Mouse (Mus musculus): Measurements from ENCODE around the gene 1700029P11Rik. TPM values are rescaled to one million over a fixed set of nuclear protein-coding genes. Genes with fewer than 3 reads are reported as not detected.

1700029P11Rik gene
- polyA plus RNA-seq, 1 experiment from 2014 or later = not detected

GRCm38 (mm10) chr15:81939774-81940173 lies 40.6 kb upstream of the 1700029P11Rik start:
- 88% methylated on average over 4 of the region's 4 CpGs for WGBS
- H3K27me3 ChIP-seq (ENCODE audit: control insufficient read depth, insufficient read depth, low read length) = no peaks in the 10 kb centered on the region
- H3K4me2 ChIP-seq (ENCODE audit: low read depth) = no peak overlapping the region
- H3K9ac ChIP-seq (ENCODE audit: low read length) = no peak overlapping the region
- ATAC-seq (ENCODE audit: insufficient read depth, low FRiP score, low TSS enrichment) = no peak
- no peak overlapping the region for H3K27ac ChIP-seq (ENCODE audit: low read depth, low read length)
- H3K4me1 ChIP-seq (ENCODE audit: control insufficient read depth, insufficient read depth, low read length) = peaks cover 19% of the 10 kb centered on the region
- no peaks in the 10 kb centered on the region for H3K36me3 ChIP-seq (ENCODE audit: control insufficient read depth, insufficient read depth, low read length)
- H3K4me3 ChIP-seq (ENCODE audit: low read depth, low read length) = no peak overlapping the region
- DNase-seq (ENCODE audit: low spot score) = no peak
- no peaks in the 10 kb centered on the region for H3K9me3 ChIP-seq (ENCODE audit: control insufficient read depth, low read length)

- 90% methylated on average over 5 of the region's 5 CpGs for WGBS
- DNase-seq (ENCODE audit: low spot score) (no peak), ATAC-seq (ENCODE audit: insufficient read depth, low FRiP score, low TSS enrichment) (no peak)
- H3K4me2 ChIP-seq (ENCODE audit: low read depth) = no peak overlapping the region
- no peak overlapping the region for H3K9ac ChIP-seq (ENCODE audit: low read length)
- no peak overlapping the region for H3K4me3 ChIP-seq (ENCODE audit: low read depth, low read length)
- peaks cover 19% of the 10 kb centered on the region for H3K4me1 ChIP-seq (ENCODE audit: control insufficient read depth, insufficient read depth, low read length)
- no peak overlapping the region for H3K27ac ChIP-seq (ENCODE audit: low read depth, low read length)
- H3K36me3 ChIP-seq (ENCODE audit: control insufficient read depth, insufficient read depth, low read length) = no peaks in the 10 kb centered on the region
- H3K27me3 ChIP-seq (ENCODE audit: control insufficient read depth, insufficient read depth, low read length) = no peaks in the 10 kb centered on the region
- no peaks in the 10 kb centered on the region for H3K9me3 ChIP-seq (ENCODE audit: control insufficient read depth, low read length)
Measured at GRCm38 (mm10) chr15:81940219-81940618, 40.1 kb upstream of the 1700029P11Rik start.

GRCm38 (mm10) chr15:81941010-81941409 lies 39.3 kb upstream of the 1700029P11Rik start:
- no peak overlapping the region for H3K4me2 ChIP-seq (ENCODE audit: low read depth)
- 93% methylated on average over 2 of the region's 2 CpGs for WGBS
- no peak overlapping the region for H3K4me3 ChIP-seq (ENCODE audit: low read depth, low read length)
- no peak overlapping the region for H3K27ac ChIP-seq (ENCODE audit: low read depth, low read length)
- no peaks in the 10 kb centered on the region for H3K36me3 ChIP-seq (ENCODE audit: control insufficient read depth, insufficient read depth, low read length)
- ATAC-seq (ENCODE audit: insufficient read depth, low FRiP score, low TSS enrichment) (no peak), DNase-seq (ENCODE audit: low spot score) (no peak)
- H3K27me3 ChIP-seq (ENCODE audit: control insufficient read depth, insufficient read depth, low read length) = no peaks in the 10 kb centered on the region
- no peaks in the 10 kb centered on the region for H3K9me3 ChIP-seq (ENCODE audit: control insufficient read depth, low read length)
- peaks cover 19% of the 10 kb centered on the region for H3K4me1 ChIP-seq (ENCODE audit: control insufficient read depth, insufficient read depth, low read length)
- no peak overlapping the region for H3K9ac ChIP-seq (ENCODE audit: low read length)

GRCm38 (mm10) chr15:81943176-81943749 lies 37.1 kb upstream of the 1700029P11Rik start:
- no peak overlapping the region for H3K4me3 ChIP-seq (ENCODE audit: low read depth, low read length)
- no peaks in the 10 kb centered on the region for H3K9me3 ChIP-seq (ENCODE audit: control insufficient read depth, low read length)
- ATAC-seq (ENCODE audit: insufficient read depth, low FRiP score, low TSS enrichment) (peak; percentile 73; the same call in 1 of the 2 replicates), DNase-seq (ENCODE audit: low spot score) (peak; percentile 79)
- peaks cover 7% of the 10 kb centered on the region; the same call in 1 of the 2 replicates for H3K4me1 ChIP-seq (ENCODE audit: control insufficient read depth, insufficient read depth, low read length)
- WGBS = 10% methylated on average over 9 of the region's 9 CpGs
- H3K36me3 ChIP-seq (ENCODE audit: control insufficient read depth, insufficient read depth, low read length) = no peaks in the 10 kb centered on the region
- H3K27me3 ChIP-seq (ENCODE audit: control insufficient read depth, insufficient read depth, low read length) = no peaks in the 10 kb centered on the region
- H3K4me2 ChIP-seq (ENCODE audit: low read depth) = 0 out of 2 replicates have a peak overlapping the region, but pooled peaks have one; percentile 12
- H3K9ac ChIP-seq (ENCODE audit: low read length) = no peak overlapping the region; the same call in 1 of the 2 replicates
- peak overlapping the region; percentile 78; the same call in 1 of the 2 replicates for H3K27ac ChIP-seq (ENCODE audit: low read depth, low read length)

GRCm38 (mm10) chr15:81949076-81949475 lies 31.3 kb upstream of the 1700029P11Rik start:
- Histone ChIP-seq H3K9ac (ENCODE audit: low read length) (no peak overlapping the region; the same call in 1 of the 2 replicates), H3K27ac (ENCODE audit: low read depth, low read length) (no peak overlapping the region), H3K27me3 (ENCODE audit: control insufficient read depth, insufficient read depth, low read length) (no peaks in the 10 kb centered on the region), H3K36me3 (ENCODE audit: control insufficient read depth, insufficient read depth, low read length) (no peaks in the 10 kb centered on the region), H3K4me3 (ENCODE audit: low read depth, low read length) (no peak overlapping the region), H3K9me3 (ENCODE audit: control insufficient read depth, low read length) (no peaks in the 10 kb centered on the region), H3K4me2 (ENCODE audit: low read depth) (no peak overlapping the region), H3K4me1 (ENCODE audit: control insufficient read depth, insufficient read depth, low read length) (no peaks in the 10 kb centered on the region)
- 88% methylated on average over 10 of the region's 10 CpGs for WGBS
- ATAC-seq (ENCODE audit: insufficient read depth, low FRiP score, low TSS enrichment) (no peak), DNase-seq (ENCODE audit: low spot score) (no peak)

GRCm38 (mm10) chr15:81949476-81950131 lies 30.7 kb upstream of the 1700029P11Rik start:
- Histone ChIP-seq H3K4me1 (ENCODE audit: control insufficient read depth, insufficient read depth, low read length) (no peaks in the 10 kb centered on the region), H3K4me3 (ENCODE audit: low read depth, low read length) (no peak overlapping the region), H3K4me2 (ENCODE audit: low read depth) (no peak overlapping the region), H3K9ac (ENCODE audit: low read length) (no peak overlapping the region), H3K9me3 (ENCODE audit: control insufficient read depth, low read length) (no peaks in the 10 kb centered on the region), H3K27me3 (ENCODE audit: control insufficient read depth, insufficient read depth, low read length) (no peaks in the 10 kb centered on the region), H3K36me3 (ENCODE audit: control insufficient read depth, insufficient read depth, low read length) (no peaks in the 10 kb centered on the region), H3K27ac (ENCODE audit: low read depth, low read length) (no peak overlapping the region)
- ATAC-seq (ENCODE audit: insufficient read depth, low FRiP score, low TSS enrichment) (no peak), DNase-seq (ENCODE audit: low spot score) (no peak)
- 71% methylated on average over 11 of the region's 11 CpGs for WGBS

GRCm38 (mm10) chr15:81950716-81951115 lies 29.6 kb upstream of the 1700029P11Rik start:
- H3K9me3 ChIP-seq (ENCODE audit: control insufficient read depth, low read length) = no peaks in the 10 kb centered on the region
- H3K27me3 ChIP-seq (ENCODE audit: control insufficient read depth, insufficient read depth, low read length) = no peaks in the 10 kb centered on the region
- no peaks in the 10 kb centered on the region; the same call in 1 of the 2 replicates for H3K36me3 ChIP-seq (ENCODE audit: control insufficient read depth, insufficient read depth, low read length)
- DNase-seq (ENCODE audit: low spot score) (no peak), ATAC-seq (ENCODE audit: insufficient read depth, low FRiP score, low TSS enrichment) (no peak)
- no peak overlapping the region for H3K4me2 ChIP-seq (ENCODE audit: low read depth)
- WGBS = 84% methylated on average over 5 of the region's 5 CpGs
- H3K4me1 ChIP-seq (ENCODE audit: control insufficient read depth, insufficient read depth, low read length) = no peaks in the 10 kb centered on the region
- H3K27ac ChIP-seq (ENCODE audit: low read depth, low read length) = no peak overlapping the region
- H3K9ac ChIP-seq (ENCODE audit: low read length) = no peak overlapping the region
- no peak overlapping the region for H3K4me3 ChIP-seq (ENCODE audit: low read depth, low read length)

GRCm38 (mm10) chr15:81951159-81951558 lies 29.2 kb upstream of the 1700029P11Rik start:
- H3K4me2 ChIP-seq (ENCODE audit: low read depth) = no peak overlapping the region
- H3K9me3 ChIP-seq (ENCODE audit: control insufficient read depth, low read length) = no peaks in the 10 kb centered on the region
- no peak overlapping the region for H3K27ac ChIP-seq (ENCODE audit: low read depth, low read length)
- no peak overlapping the region for H3K4me3 ChIP-seq (ENCODE audit: low read depth, low read length)
- ATAC-seq (ENCODE audit: insufficient read depth, low FRiP score, low TSS enrichment) (no peak), DNase-seq (ENCODE audit: low spot score) (no peak)
- 90% methylated on average over 9 of the region's 9 CpGs for WGBS
- no peaks in the 10 kb centered on the region for H3K27me3 ChIP-seq (ENCODE audit: control insufficient read depth, insufficient read depth, low read length)
- H3K9ac ChIP-seq (ENCODE audit: low read length) = no peak overlapping the region
- H3K36me3 ChIP-seq (ENCODE audit: control insufficient read depth, insufficient read depth, low read length) = no peaks in the 10 kb centered on the region; the same call in 1 of the 2 replicates
- H3K4me1 ChIP-seq (ENCODE audit: control insufficient read depth, insufficient read depth, low read length) = no peaks in the 10 kb centered on the region

- no peak for DNase-seq (ENCODE audit: low spot score)
- H3K9me3 ChIP-seq (ENCODE audit: control insufficient read depth, low read length) = no peaks in the 10 kb centered on the region
- 79% methylated on average over 4 of the region's 4 CpGs for WGBS
- H3K36me3 ChIP-seq (ENCODE audit: control insufficient read depth, insufficient read depth, low read length) = no peaks in the 10 kb centered on the region; the same call in 1 of the 2 replicates
- H3K27ac ChIP-seq (ENCODE audit: low read depth, low read length) = no peak overlapping the region
- H3K4me3 ChIP-seq (ENCODE audit: low read depth, low read length) = no peak overlapping the region
- H3K4me1 ChIP-seq (ENCODE audit: control insufficient read depth, insufficient read depth, low read length) = no peaks in the 10 kb centered on the region
- no peaks in the 10 kb centered on the region for H3K27me3 ChIP-seq (ENCODE audit: control insufficient read depth, insufficient read depth, low read length)
- no peak overlapping the region for H3K9ac ChIP-seq (ENCODE audit: low read length)
- no peak for ATAC-seq (ENCODE audit: insufficient read depth, low FRiP score, low TSS enrichment)
- no peak overlapping the region for H3K4me2 ChIP-seq (ENCODE audit: low read depth)
Measured at GRCm38 (mm10) chr15:81952310-81952709, 28.0 kb upstream of the 1700029P11Rik start.

All from neural tube, embryonic 11.5 days (tissue).